Mouse (Mus musculus) embryonic facial prominence, embryonic 15.5 days (tissue): Measurements from ENCODE around the gene Thpo. TPM values are rescaled to one million over a fixed set of nuclear protein-coding genes. Genes with fewer than 3 reads are reported as not detected.

Source experiments
- ATAC-seq: fragments of 200-750 bp; cut with Nextera tagmentation; 2 replicates; pipeline ENCODE4 v1.8.0; 2017; ENCODE audit warnings: low read depth, moderate TSS enrichment; ENCODE audit not compliant: insufficient number of reproducible peaks, low FRiP score, low TSS enrichment
- H3K27ac ChIP-seq: fragments of 300-500 bp; sonication (generic); replicated peaks from 2 replicates; pipeline ENCODE4 v1.5.1; 2015; ENCODE audit warnings: mild to moderate bottlenecking, inconsistent platforms
- H3K27me3 ChIP-seq: fragments of 300-500 bp; sonication (generic); 2 replicates; pipeline ENCODE4 v1.6.1; 2015; ENCODE audit warnings: inconsistent platforms
- H3K36me3 ChIP-seq: fragments of 300-500 bp; sonication (generic); 2 replicates; pipeline ENCODE4 v1.6.1; 2015; ENCODE audit warnings: mild to moderate bottlenecking, inconsistent platforms
- H3K4me1 ChIP-seq: fragments of 300-500 bp; sonication (generic); 2 replicates; pipeline ENCODE4 v1.6.1; 2015; ENCODE audit warnings: inconsistent platforms
- H3K4me2 ChIP-seq: fragments of 300-500 bp; sonication (generic); replicated peaks from 2 replicates; pipeline ENCODE4 v1.6.1; 2015; ENCODE audit warnings: mild to moderate bottlenecking, inconsistent platforms
- H3K4me3 ChIP-seq: fragments of 300-500 bp; sonication (generic); replicated peaks from 2 replicates; pipeline ENCODE4 v1.5.1; 2015; ENCODE audit warnings: mild to moderate bottlenecking, inconsistent platforms
- H3K9ac ChIP-seq: fragments of 300-500 bp; sonication (generic); 2 replicates; pipeline ENCODE4 v1.6.1; 2015; ENCODE audit warnings: inconsistent platforms
- H3K9me3 ChIP-seq: fragments of 300-500 bp; sonication (generic); replicated peaks from 2 replicates; pipeline ENCODE4 v1.6.1; 2016; ENCODE audit warnings: inconsistent platforms
- WGBS: fragments of 180-500 bp; shearing (Covaris S2); methylation state at CpG from one replicate; pipeline ENCODE4 v1.1.7; 2015; 5-methylcytosine and 5-hydroxymethylcytosine counted together
- polyA plus RNA-seq: library from polyadenylated mRNA; unstranded; fragments of >200 nt; fragmentation: Nextera tagmentation; extraction: Ambion mirVana; gene quantifications from 2 replicates; pipeline ENCODE4 v1.2.1, GENCODE M21; 2015

Thpo gene
- polyA plus RNA-seq, 1 experiment from 2014 or later: 1.6 TPM

- Histone ChIP-seq H3K36me3 (peaks cover 57% of the 10 kb centered on the region), H3K4me1 (peaks cover 43% of the 10 kb centered on the region), H3K27ac (no peak overlapping the region), H3K9me3 (no peaks in the 10 kb centered on the region), H3K9ac (no peak overlapping the region), H3K4me2 (no peak overlapping the region), H3K27me3 (no peaks in the 10 kb centered on the region), H3K4me3 (no peak overlapping the region)
- WGBS: 63% methylated on average over 1 of the region's 1 CpGs
- no peak for ATAC-seq
Measured at GRCm38 (mm10) chr16:20691617-20692016, 42.7 kb downstream of the Thpo start.

GRCm38 (mm10) chr16:20690774-20691173, 43.5 kb downstream of the Thpo start:
- Histone ChIP-seq H3K4me3 (no peak overlapping the region), H3K27me3 (no peaks in the 10 kb centered on the region), H3K36me3 (peaks cover 65% of the 10 kb centered on the region), H3K4me2 (no peak overlapping the region), H3K4me1 (peaks cover 34% of the 10 kb centered on the region), H3K27ac (no peak overlapping the region), H3K9ac (no peak overlapping the region), H3K9me3 (no peaks in the 10 kb centered on the region)
- 87% methylated on average over 3 of the region's 3 CpGs for WGBS
- no peak for ATAC-seq

GRCm38 (mm10) chr16:20677974-20678675, 56.2 kb downstream of the Thpo start:
- ATAC-seq: peak; percentile 24; the same call in 1 of the 2 replicates
- Histone ChIP-seq H3K9me3 (no peaks in the 10 kb centered on the region), H3K4me3 (no peak overlapping the region), H3K27me3 (no peaks in the 10 kb centered on the region), H3K27ac (0 out of 2 replicates have a peak overlapping the region, but pooled peaks have one; percentile 2), H3K4me2 (no peak overlapping the region), H3K4me1 (peaks cover 25% of the 10 kb centered on the region), H3K9ac (no peak overlapping the region), H3K36me3 (peaks cover 81% of the 10 kb centered on the region)
- WGBS: 70% methylated on average over 10 of the region's 10 CpGs

- 67% methylated on average over 5 of the region's 5 CpGs for WGBS
- peaks cover 25% of the 10 kb centered on the region for H3K4me1 ChIP-seq
- H3K36me3 ChIP-seq: peaks cover 74% of the 10 kb centered on the region
- ATAC-seq: no peak
- H3K9me3 ChIP-seq: no peaks in the 10 kb centered on the region
- 0 out of 2 replicates have a peak overlapping the region, but pooled peaks have one; percentile 2 for H3K27ac ChIP-seq
- H3K9ac ChIP-seq: no peak overlapping the region
- no peaks in the 10 kb centered on the region for H3K27me3 ChIP-seq
- H3K4me3 ChIP-seq: no peak overlapping the region
- no peak overlapping the region for H3K4me2 ChIP-seq
Measured at GRCm38 (mm10) chr16:20677380-20677779, 56.9 kb downstream of the Thpo start.

GRCm38 (mm10) chr16:20676702-20677101, 57.6 kb downstream of the Thpo start:
- H3K4me1 ChIP-seq: peaks cover 29% of the 10 kb centered on the region
- WGBS: 55% methylated on average over 4 of the region's 4 CpGs

GRCm38 (mm10) chr16:20675213-20675612, 59.1 kb downstream of the Thpo start:
- WGBS: 94% methylated on average over 6 of the region's 6 CpGs
- Histone ChIP-seq H3K9me3 (no peaks in the 10 kb centered on the region), H3K4me3 (0 out of 2 replicates have a peak overlapping the region, but pooled peaks have one; percentile 69), H3K36me3 (peaks cover 52% of the 10 kb centered on the region), H3K4me2 (no peak overlapping the region), H3K27ac (no peak overlapping the region), H3K27me3 (no peaks in the 10 kb centered on the region), H3K9ac (no peak overlapping the region), H3K4me1 (peaks cover 29% of the 10 kb centered on the region)
- ATAC-seq: no peak

More at GRCm38 (mm10) chr16:20676702-20677101, 57.6 kb downstream of the Thpo start:
- Histone ChIP-seq H3K4me2 (no peak overlapping the region), H3K9me3 (no peaks in the 10 kb centered on the region), H3K27me3 (no peaks in the 10 kb centered on the region), H3K9ac (no peak overlapping the region), H3K4me3 (no peak overlapping the region), H3K27ac (no peak overlapping the region), H3K36me3 (peaks cover 67% of the 10 kb centered on the region)
- no peak for ATAC-seq

Other genes with a start within 250 kb of the Thpo start
- 92.9 and 95.2 TPM in 2 replicates for gene Eif2b5, start 235.7 kb downstream of the Thpo start, polyA plus RNA-seq
- 26.0 and 31.0 TPM in 2 replicates for gene Dvl3, start 217.5 kb downstream of the Thpo start, polyA plus RNA-seq
- gene Ap2m1, start 199.0 kb downstream of the Thpo start, polyA plus RNA-seq: 562 and 584 TPM in 2 replicates
- 65.0 and 70.2 TPM in 2 replicates for gene Abcf3, start 185.9 kb downstream of the Thpo start, polyA plus RNA-seq
- 2.4 and 4.9 TPM in 2 replicates for gene Vwa5b2, start 145.0 kb downstream of the Thpo start, polyA plus RNA-seq
- gene Eef1akmt4, start 122.9 kb downstream of the Thpo start, polyA plus RNA-seq: 29.2 and 31.3 TPM in 2 replicates
- not detected in 2 replicates for gene Gm49333, start 122.9 kb downstream of the Thpo start, polyA plus RNA-seq
- gene Alg3, start 122.8 kb downstream of the Thpo start, polyA plus RNA-seq: 36.3 and 39.4 TPM in 2 replicates
- gene Camk2n2, start 113.2 kb downstream of the Thpo start, polyA plus RNA-seq: 1.7 and 1.9 TPM in 2 replicates
- gene Ece2, start 104.7 kb downstream of the Thpo start, polyA plus RNA-seq: 7.3 and 8.2 TPM in 2 replicates
- gene Psmd2, start 82.9 kb downstream of the Thpo start, polyA plus RNA-seq: 293 and 297 TPM in 2 replicates
- gene Eif4g1, start 66.2 kb downstream of the Thpo start, polyA plus RNA-seq: 177 and 188 TPM in 2 replicates
- gene Fam131a, start 41.3 kb downstream of the Thpo start, polyA plus RNA-seq: 14.0 and 15.3 TPM in 2 replicates
- 90.0 and 100 TPM in 2 replicates for gene Polr2h, start 16.8 kb downstream of the Thpo start, polyA plus RNA-seq
- gene Clcn2, start 16.8 kb downstream of the Thpo start, polyA plus RNA-seq: 15.6 and 16.0 TPM in 2 replicates
- gene Chrd, start 1.4 kb downstream of the Thpo start, polyA plus RNA-seq: 8.5 and 10.8 TPM in 2 replicates